In the genomic region with DNA sequence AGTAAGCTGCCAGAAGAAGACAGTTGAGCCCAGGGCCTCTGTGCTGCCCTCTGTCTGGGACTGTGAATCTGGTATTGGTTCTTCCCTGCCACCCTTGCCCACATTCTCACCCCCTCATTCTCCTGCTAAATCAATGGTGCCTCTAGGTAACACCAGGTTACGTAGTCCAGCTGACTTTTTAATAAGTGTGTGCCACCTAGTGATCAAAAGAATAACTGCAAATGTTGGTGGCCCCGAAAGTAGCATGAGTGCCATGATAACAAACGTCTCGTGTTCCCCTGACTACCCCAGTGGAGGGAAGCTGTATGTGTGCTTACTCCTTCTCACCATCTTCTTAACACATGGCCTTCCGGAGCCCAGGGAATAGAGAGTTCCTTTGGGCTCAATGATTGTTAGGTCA, we compare ENCODE assay signal across 9 mouse cellular contexts.
DNase-seq lines count a peak whose midpoint lies in the region; ATAC-seq and TF ChIP-seq lines count a peak whose summit lies in the region.
"Had no signal": no experiment of that assay in that cellular context is flagged by ENCODE, and none has a peak within 500 bp of the region (broad histone marks: within the 10 kb centered on the region; RNA-seq: fewer than 3 reads in every experiment).

No protein-coding gene starts in this region.

- DNase-seq in G1E (ENCODE audit: low spot score), result peak; percentile 8
- DNase-seq in cerebellum, adult 9-10 months, result peak; percentile 46
- peak; percentile 62 for DNase-seq in splenic B cell, adult 2 months (ENCODE audit: low read depth, low spot score)
- DNase-seq in right cerebral cortex, postnatal 4 days, result no peak

- no peaks in the 10 kb centered on the region for H3K4me1 ChIP-seq in intestine, postnatal 0 days (replicated peaks; ENCODE audit: control insufficient read depth, insufficient read depth, low read length)
- H3K4me1 ChIP-seq in intestine, embryonic 16.5 days (ENCODE audit: control insufficient read depth, insufficient read depth, low read length), result no peaks in the 10 kb centered on the region
- no peaks in the 10 kb centered on the region; the same call in 1 of the 2 replicates for H3K4me1 ChIP-seq in G1E (ENCODE audit: insufficient read depth, low read depth, low read length)
- H3K4me1 ChIP-seq in hindbrain, embryonic 16.5 days (ENCODE audit: control insufficient read depth, insufficient read depth, low read depth, low read length), result no peaks in the 10 kb centered on the region
- peaks cover 4% of the 10 kb centered on the region; the same call in 1 of the 2 replicates for H3K4me1 ChIP-seq in lung, embryonic 16.5 days (replicated peaks; ENCODE audit: control insufficient read depth, insufficient read depth, low read length)
- H3K4me1 ChIP-seq: embryonic facial prominence, embryonic 15.5 days had no signal

- H3K27ac ChIP-seq in intestine, postnatal 0 days (ENCODE audit: low read depth, low read length), result no peak overlapping the region
- no peak overlapping the region for H3K27ac ChIP-seq in intestine, embryonic 16.5 days (ENCODE audit: low read length)
- H3K27ac ChIP-seq in hindbrain, embryonic 16.5 days (ENCODE audit: low read depth, low read length), result no peak overlapping the region
- H3K27ac ChIP-seq in lung, embryonic 16.5 days (ENCODE audit: low read length), result no peak overlapping the region
- H3K27ac ChIP-seq: embryonic facial prominence, embryonic 15.5 days had no signal

- H3K9me3 ChIP-seq in intestine, postnatal 0 days (ENCODE audit: control insufficient read depth), result no peaks in the 10 kb centered on the region
- H3K9me3 ChIP-seq in intestine, embryonic 16.5 days (ENCODE audit: control insufficient read depth, low read length), result no peaks in the 10 kb centered on the region
- no peaks in the 10 kb centered on the region for H3K9me3 ChIP-seq in G1E (replicated peaks)
- no peaks in the 10 kb centered on the region for H3K9me3 ChIP-seq in hindbrain, embryonic 16.5 days (ENCODE audit: control insufficient read depth, low read length)
- no peaks in the 10 kb centered on the region for H3K9me3 ChIP-seq in lung, embryonic 16.5 days (ENCODE audit: control insufficient read depth, low read length)
- H3K9me3 ChIP-seq: embryonic facial prominence, embryonic 15.5 days had no signal

- no peaks in the 10 kb centered on the region; the same call in 1 of the 2 replicates for H3K36me3 ChIP-seq in intestine, postnatal 0 days (ENCODE audit: control insufficient read depth, insufficient read depth)
- no peaks in the 10 kb centered on the region for H3K36me3 ChIP-seq in intestine, embryonic 16.5 days (ENCODE audit: control insufficient read depth, insufficient read depth, low read length)
- peaks cover 56% of the 10 kb centered on the region for H3K36me3 ChIP-seq in G1E (replicated peaks)
- no peaks in the 10 kb centered on the region for H3K36me3 ChIP-seq in hindbrain, embryonic 16.5 days (ENCODE audit: control insufficient read depth, insufficient read depth, low read length)
- no peaks in the 10 kb centered on the region for H3K36me3 ChIP-seq in lung, embryonic 16.5 days (ENCODE audit: control insufficient read depth, insufficient read depth, low read length)
- H3K36me3 ChIP-seq in splenic B cell, adult 2 months (ENCODE audit: control insufficient read depth, insufficient read depth, low read length, poor library complexity, severe bottlenecking), result peaks cover 3% of the 10 kb centered on the region
- H3K36me3 ChIP-seq: embryonic facial prominence, embryonic 15.5 days had no signal

- H3K27me3 ChIP-seq in intestine, postnatal 0 days (replicated peaks; ENCODE audit: control insufficient read depth, insufficient read depth, low read length), result no peaks in the 10 kb centered on the region
- no peaks in the 10 kb centered on the region for H3K27me3 ChIP-seq in intestine, embryonic 16.5 days (replicated peaks; ENCODE audit: control insufficient read depth, insufficient read depth, low read length)
- H3K27me3 ChIP-seq in G1E (ENCODE audit: insufficient read depth, low read length), result no peaks in the 10 kb centered on the region
- H3K27me3 ChIP-seq in hindbrain, embryonic 16.5 days (replicated peaks; ENCODE audit: control insufficient read depth, insufficient read depth, low read length), result no peaks in the 10 kb centered on the region
- no peaks in the 10 kb centered on the region for H3K27me3 ChIP-seq in lung, embryonic 16.5 days (ENCODE audit: control insufficient read depth, insufficient read depth, low read depth, low read length)
- H3K27me3 ChIP-seq in splenic B cell, adult 2 months (ENCODE audit: control insufficient read depth, insufficient read depth, low read length, poor library complexity, severe bottlenecking), result no peaks in the 10 kb centered on the region
- H3K27me3 ChIP-seq: embryonic facial prominence, embryonic 15.5 days had no signal

- no peak overlapping the region for H3K4me2 ChIP-seq in intestine, postnatal 0 days (replicated peaks; ENCODE audit: low read depth)
- no peak overlapping the region for H3K4me2 ChIP-seq in intestine, embryonic 16.5 days (ENCODE audit: low read depth, low read length)
- no peak overlapping the region for H3K4me2 ChIP-seq in hindbrain, embryonic 16.5 days (ENCODE audit: low read length)
- H3K4me2 ChIP-seq in lung, embryonic 16.5 days (ENCODE audit: low read depth, low read length), result no peak overlapping the region
- H3K4me2 ChIP-seq: embryonic facial prominence, embryonic 15.5 days had no signal

- TF ChIP-seq CTCF in intestine, postnatal 0 days (IDR thresholded peaks at IDR 0.05; ENCODE audit: low read depth), result peak; percentile 66
- TF ChIP-seq CTCF in G1E (IDR thresholded peaks at IDR 0.05; ENCODE audit: low read depth, low read length), result peak; percentile 41

- no peak for ATAC-seq in intestine, postnatal 0 days
- no peak for ATAC-seq in intestine, embryonic 16.5 days
- ATAC-seq in G1E (ENCODE audit: extremely low read depth, insufficient number of reproducible peaks, low FRiP score, poor library complexity, severe bottlenecking), result peak; percentile 67
- 0 out of 2 replicates have a peak, but pooled peaks have one; percentile 53 for ATAC-seq in hindbrain, embryonic 16.5 days
- ATAC-seq in lung, embryonic 16.5 days (ENCODE audit: low read depth), result peak; percentile 46

- no peak overlapping the region for H3K9ac ChIP-seq in intestine, postnatal 0 days (ENCODE audit: low read depth, low read length)
- H3K9ac ChIP-seq in intestine, embryonic 16.5 days (ENCODE audit: low read depth, low read length), result no peak overlapping the region
- no peak overlapping the region for H3K9ac ChIP-seq in hindbrain, embryonic 16.5 days (ENCODE audit: low read depth, low read length)
- H3K9ac ChIP-seq in lung, embryonic 16.5 days (ENCODE audit: low read length), result no peak overlapping the region
- H3K9ac ChIP-seq: embryonic facial prominence, embryonic 15.5 days had no signal

- WGBS in intestine, postnatal 0 days, result 56% methylated on average over 5 of the region's 5 CpGs
- whole genome bisulfite sequencing in intestine, embryonic 16.5 days, result 46% methylated on average over 5 of the region's 5 CpGs
- WGBS in hindbrain, embryonic 16.5 days, result 30% methylated on average over 5 of the region's 5 CpGs
- WGBS in lung, embryonic 16.5 days, result 27% methylated on average over 5 of the region's 5 CpGs

- H3K4me3 ChIP-seq in intestine, postnatal 0 days (ENCODE audit: low read depth, low read length), result no peak overlapping the region
- no peak overlapping the region for H3K4me3 ChIP-seq in intestine, embryonic 16.5 days (ENCODE audit: low read length)
- H3K4me3 ChIP-seq in G1E (ENCODE audit: low read depth, low read length), result no peak overlapping the region
- H3K4me3 ChIP-seq in hindbrain, embryonic 16.5 days (ENCODE audit: low read length), result no peak overlapping the region
- no peak overlapping the region for H3K4me3 ChIP-seq in lung, embryonic 16.5 days (ENCODE audit: low read length)
- H3K4me3 ChIP-seq: embryonic facial prominence, embryonic 15.5 days had no signal

Comparison
In these comparisons a context has a peak if more than half of its experiments do, and no peak if none do; other contexts are left out.
1. ATAC-seq: peak in G1E (single experiment), hindbrain, embryonic 16.5 days (single experiment) and lung, embryonic 16.5 days (single experiment); none in intestine, postnatal 0 days (single experiment) and intestine, embryonic 16.5 days (single experiment).